Mouse (Mus musculus) hindbrain, embryonic 12.5 days (tissue): ENCODE measurements around the gene Dtx3. TPM values are rescaled to one million over a fixed set of nuclear protein-coding genes. Genes with fewer than 3 reads are reported as not detected.

ENCODE experiments used
- ATAC-seq: fragments of 200-750 bp; cut with Nextera tagmentation; 2 replicates; pipeline ENCODE4 v1.8.0; 2017; ENCODE audit warnings: moderate TSS enrichment; ENCODE audit not compliant: low FRiP score
- H3K27ac ChIP-seq: fragments of 300-500 bp; sonication (generic); 2 replicates; pipeline ENCODE4 v1.5.1; 2016; ENCODE audit warnings: mild to moderate bottlenecking
- H3K27me3 ChIP-seq: fragments of 300-500 bp; sonication (generic); 2 replicates; pipeline ENCODE4 v1.6.1; 2016; ENCODE audit warnings: mild to moderate bottlenecking
- H3K36me3 ChIP-seq: fragments of 300-500 bp; sonication (generic); 2 replicates; pipeline ENCODE4 v1.6.1; 2016; ENCODE audit warnings: mild to moderate bottlenecking
- H3K4me1 ChIP-seq: fragments of 300-500 bp; sonication (generic); 2 replicates; pipeline ENCODE4 v1.6.1; 2016
- H3K4me2 ChIP-seq: fragments of 300-500 bp; sonication (generic); replicated peaks from 2 replicates; pipeline ENCODE4 v1.6.1; 2016; ENCODE audit warnings: mild to moderate bottlenecking
- H3K4me3 ChIP-seq: fragments of 300-500 bp; sonication (generic); 2 replicates; pipeline ENCODE4 v1.5.1; 2016; ENCODE audit warnings: mild to moderate bottlenecking
- H3K9ac ChIP-seq: fragments of 300-500 bp; sonication (generic); 2 replicates; pipeline ENCODE4 v1.6.1; 2016; ENCODE audit warnings: mild to moderate bottlenecking, moderate library complexity
- H3K9me3 ChIP-seq: fragments of 300-500 bp; sonication (generic); replicated peaks from 2 replicates; pipeline ENCODE4 v1.6.1; 2016; ENCODE audit warnings: mild to moderate bottlenecking
- WGBS: fragments of 180-500 bp; shearing (Covaris S2); methylation state at CpG from one replicate; pipeline ENCODE4 v1.1.7; 2016; 5-methylcytosine and 5-hydroxymethylcytosine counted together
- polyA plus RNA-seq: library from polyadenylated mRNA; unstranded; fragments of >200 nt; fragmentation: Nextera tagmentation; extraction: Ambion mirVana; gene quantifications from 2 replicates; pipeline ENCODE4 v1.2.1, GENCODE M21; 2016

The Dtx3 gene
- polyA plus RNA-seq, 1 experiment from 2014 or later: 199 TPM

DNA sequence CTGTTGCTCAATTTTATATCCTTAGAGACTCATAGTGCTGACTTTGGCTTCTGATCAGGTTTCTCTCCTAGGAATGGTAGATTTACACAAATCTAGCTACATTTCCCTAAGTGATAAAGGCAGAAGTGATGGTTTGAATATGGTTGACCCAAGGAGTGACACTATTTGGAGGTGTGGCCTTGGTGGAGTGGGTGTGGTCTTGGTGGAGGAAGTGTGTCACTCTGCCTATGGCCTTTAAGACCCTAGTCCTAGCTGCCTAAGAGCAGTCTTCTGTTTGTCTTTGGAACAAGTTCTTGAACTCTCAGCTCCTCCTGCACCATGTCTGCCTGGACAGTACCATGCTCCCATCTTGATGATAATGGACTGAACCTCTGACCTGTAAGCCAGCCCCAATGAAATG lies 21.6 kb upstream of the Dtx3 start:
- Histone ChIP-seq H3K4me3 (no peak overlapping the region), H3K4me1 (no peaks in the 10 kb centered on the region), H3K27me3 (no peaks in the 10 kb centered on the region; the same call in 1 of the 2 replicates), H3K27ac (no peak overlapping the region), H3K9me3 (no peaks in the 10 kb centered on the region), H3K36me3 (no peaks in the 10 kb centered on the region), H3K4me2 (no peak overlapping the region), H3K9ac (no peak overlapping the region)
- no peak for ATAC-seq

DNA sequence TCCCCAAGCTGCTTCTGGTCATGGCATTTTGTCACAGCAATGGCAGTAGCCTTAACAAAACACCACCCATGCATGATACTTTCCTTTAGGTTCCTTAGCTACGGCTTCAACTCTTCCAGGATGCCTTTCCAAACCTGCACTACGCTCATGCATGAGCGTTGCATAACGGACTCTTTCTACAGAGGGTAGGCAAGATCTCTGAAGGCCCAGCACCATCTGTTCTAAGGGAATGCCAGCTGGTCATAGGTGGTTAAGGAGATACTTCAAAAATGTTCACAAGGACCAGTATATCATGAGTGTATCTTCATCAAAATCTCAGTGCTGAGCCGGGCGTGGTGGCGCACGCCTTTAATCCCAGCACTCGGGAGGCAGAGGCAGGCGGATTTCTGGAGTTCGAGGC lies 20.9 kb upstream of the Dtx3 start:
- no peaks in the 10 kb centered on the region for H3K9me3 ChIP-seq
- H3K36me3 ChIP-seq: no peaks in the 10 kb centered on the region
- H3K27ac ChIP-seq: no peak overlapping the region
- ATAC-seq: no peak
- no peak overlapping the region for H3K4me3 ChIP-seq
- H3K4me1 ChIP-seq: no peaks in the 10 kb centered on the region
- H3K9ac ChIP-seq: no peak overlapping the region
- no peak overlapping the region for H3K4me2 ChIP-seq
- no peaks in the 10 kb centered on the region; the same call in 1 of the 2 replicates for H3K27me3 ChIP-seq
- 89% methylated on average over 11 of the region's 11 CpGs for WGBS

DNA sequence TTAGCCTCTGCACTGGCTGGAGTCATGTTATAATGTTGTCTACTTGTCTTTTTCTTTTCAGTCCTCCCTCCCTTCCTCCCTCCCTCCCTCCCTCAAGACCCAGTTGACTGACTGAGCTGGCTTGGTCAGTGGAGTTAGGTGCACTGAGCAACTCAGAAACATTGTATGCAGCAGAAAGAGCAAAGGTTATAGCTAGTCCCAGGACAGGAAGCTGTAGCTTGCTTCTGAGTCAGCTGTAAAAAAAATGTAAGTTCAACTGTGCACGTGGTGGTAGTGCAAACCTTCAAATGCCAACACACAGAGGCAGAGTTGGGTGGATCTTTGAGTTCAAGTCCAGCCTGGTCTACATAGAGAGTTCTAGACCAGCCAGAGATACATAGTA lies 18.9 kb upstream of the Dtx3 start:
- Histone ChIP-seq H3K9ac (no peak overlapping the region), H3K4me1 (peaks cover 13% of the 10 kb centered on the region), H3K9me3 (no peaks in the 10 kb centered on the region), H3K36me3 (no peaks in the 10 kb centered on the region), H3K27me3 (no peaks in the 10 kb centered on the region; the same call in 1 of the 2 replicates), H3K4me3 (no peak overlapping the region), H3K27ac (no peak overlapping the region), H3K4me2 (no peak overlapping the region)
- WGBS: 79% methylated on average over 1 of the region's 1 CpGs
- no peak for ATAC-seq

DNA sequence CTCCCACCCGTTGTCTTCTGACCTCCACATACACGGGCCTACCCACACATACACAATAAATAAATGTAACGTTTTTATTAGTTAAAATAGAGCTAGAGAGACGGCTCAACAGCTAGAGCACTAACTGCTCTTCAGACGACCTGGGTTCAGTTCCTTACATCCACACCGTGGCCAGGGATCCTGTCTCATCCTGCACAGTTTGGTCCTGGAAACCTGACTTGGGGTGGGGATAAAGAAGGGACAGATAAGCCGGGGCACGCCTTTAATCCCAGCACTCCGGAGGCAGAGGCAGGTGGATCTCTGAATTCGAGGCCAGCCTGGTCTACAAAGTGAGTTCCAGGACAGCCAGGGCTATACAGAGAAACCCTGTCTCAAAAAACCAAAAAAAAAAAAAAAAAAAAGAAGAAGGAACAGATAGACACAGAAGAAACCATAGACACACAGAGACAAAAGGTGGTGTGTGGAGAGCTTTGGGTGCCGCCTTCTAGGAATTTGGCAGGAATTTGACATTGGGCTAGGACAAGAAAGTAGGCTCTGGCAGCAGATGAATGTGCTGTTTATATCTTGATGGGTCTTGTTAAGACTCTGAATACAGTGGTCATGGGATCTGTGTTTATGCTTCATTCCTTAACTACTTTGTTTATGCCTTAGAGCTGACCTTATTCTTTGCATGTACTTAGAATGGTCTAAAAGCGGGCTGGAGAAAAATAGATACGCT lies 18.3 kb upstream of the Dtx3 start:
- no peak overlapping the region for H3K9ac ChIP-seq
- H3K9me3 ChIP-seq: no peaks in the 10 kb centered on the region
- no peaks in the 10 kb centered on the region; the same call in 1 of the 2 replicates for H3K27me3 ChIP-seq
- 87% methylated on average over 13 of the region's 13 CpGs for WGBS
- no peak overlapping the region for H3K27ac ChIP-seq
- peaks cover 13% of the 10 kb centered on the region for H3K4me1 ChIP-seq
- ATAC-seq: no peak
- H3K4me2 ChIP-seq: no peak overlapping the region
- H3K36me3 ChIP-seq: no peaks in the 10 kb centered on the region
- H3K4me3 ChIP-seq: no peak overlapping the region

DNA sequence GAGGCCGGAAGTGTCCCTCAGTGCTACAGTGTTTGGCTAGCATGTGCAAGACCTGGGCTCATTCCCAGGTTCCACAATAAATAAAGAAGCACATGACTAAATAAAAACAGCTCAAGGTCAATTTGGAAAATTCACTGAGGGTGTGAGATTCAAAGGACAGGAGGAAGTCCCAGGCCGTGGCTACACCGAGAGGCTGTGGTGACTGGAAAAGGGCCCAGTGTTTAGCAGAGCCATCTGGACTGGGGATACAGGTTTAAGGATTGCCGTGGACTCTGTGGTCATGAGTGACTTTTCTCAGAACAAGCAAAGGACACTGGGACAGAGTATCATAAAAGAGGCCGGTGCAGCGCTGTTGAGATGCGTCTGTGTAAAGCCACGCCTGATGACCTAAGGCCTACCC lies 17.7 kb upstream of the Dtx3 start:
- H3K27ac ChIP-seq: no peak overlapping the region
- H3K36me3 ChIP-seq: peaks cover 5% of the 10 kb centered on the region; the same call in 1 of the 2 replicates
- no peak overlapping the region for H3K9ac ChIP-seq
- H3K27me3 ChIP-seq: no peaks in the 10 kb centered on the region; the same call in 1 of the 2 replicates
- peaks cover 13% of the 10 kb centered on the region for H3K4me1 ChIP-seq
- 89% methylated on average over 8 of the region's 8 CpGs for WGBS
- H3K4me2 ChIP-seq: no peak overlapping the region
- no peak overlapping the region for H3K4me3 ChIP-seq
- no peak for ATAC-seq
- no peaks in the 10 kb centered on the region for H3K9me3 ChIP-seq

DNA sequence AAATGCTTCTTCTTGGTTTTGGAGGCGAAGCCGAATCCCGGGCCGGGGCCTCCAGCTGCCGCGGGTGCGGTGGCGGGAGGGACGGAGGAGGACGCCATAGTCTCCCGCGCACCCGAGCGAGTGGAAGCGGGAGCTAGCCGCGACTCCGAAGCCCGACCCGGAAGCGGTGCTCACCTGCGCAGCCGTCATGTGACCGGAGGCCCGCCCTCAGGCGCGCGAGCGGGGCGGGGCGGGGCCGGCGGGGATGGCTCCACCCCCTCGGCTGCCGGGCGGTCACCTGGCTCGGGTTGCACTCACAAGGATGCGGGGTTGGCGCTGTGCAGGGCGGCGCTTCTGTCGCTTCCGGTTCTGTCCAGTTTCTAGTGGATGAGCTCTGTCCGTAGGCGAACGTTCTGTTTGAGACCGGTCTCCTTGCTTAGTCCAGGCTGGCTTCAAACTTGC lies 15.9 kb upstream of the Dtx3 start, which contains the start of gene Pip4k2c:
Gene Pip4k2c, minus strand, starts transcription at position 172 of the 441 bp plus-strand sequence.
- WGBS: 0% methylated on average over 27 of the region's 47 CpGs
- Histone ChIP-seq H3K4me3 (peak within 1 kb of the TSS; percentile 82), H3K4me2 (peak within 1 kb of the TSS; percentile 91), H3K9me3 (no peaks in the 10 kb centered on the region), H3K27ac (peak within 1 kb of the TSS; percentile 56), H3K36me3 (peaks cover 21% of the 10 kb centered on the region), H3K27me3 (no peaks in the 10 kb centered on the region; the same call in 1 of the 2 replicates), H3K4me1 (peaks cover 13% of the 10 kb centered on the region), H3K9ac (peak within 1 kb of the TSS; percentile 86)
- ATAC-seq: peak; percentile 95

DNA sequence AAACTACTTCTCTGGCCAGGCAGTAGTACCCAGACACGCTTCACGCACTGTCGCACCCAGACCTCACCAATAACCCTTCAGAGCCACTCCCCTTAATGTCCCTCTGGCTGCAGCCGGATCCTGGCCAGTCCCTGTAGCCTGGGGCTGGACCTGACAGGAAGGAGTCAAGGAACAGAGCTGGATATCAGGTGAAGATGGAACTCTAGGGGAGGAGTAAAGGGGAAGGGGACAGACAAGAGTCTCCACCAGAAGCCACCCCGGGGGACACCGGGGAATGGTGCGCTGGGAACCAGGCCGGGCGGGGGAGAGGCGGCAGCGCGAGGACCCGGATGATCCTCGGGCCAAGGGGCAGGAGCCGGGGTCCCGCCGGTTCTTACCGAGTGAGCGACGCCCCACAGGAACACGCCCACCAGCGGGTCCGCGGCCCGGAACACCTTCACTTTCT lies 15.5 kb upstream of the Dtx3 start:
- peak overlapping the region; percentile 82 for H3K4me3 ChIP-seq
- H3K27me3 ChIP-seq: no peaks in the 10 kb centered on the region; the same call in 1 of the 2 replicates
- H3K4me2 ChIP-seq: peak overlapping the region; percentile 91
- peak overlapping the region; percentile 56 for H3K27ac ChIP-seq
- under 1% methylated on average over 25 of the region's 25 CpGs for WGBS
- H3K36me3 ChIP-seq: peaks cover 25% of the 10 kb centered on the region
- peak; percentile 67 for ATAC-seq
- H3K9ac ChIP-seq: peak overlapping the region; percentile 86
- H3K4me1 ChIP-seq: peaks cover 13% of the 10 kb centered on the region
- no peaks in the 10 kb centered on the region for H3K9me3 ChIP-seq

DNA sequence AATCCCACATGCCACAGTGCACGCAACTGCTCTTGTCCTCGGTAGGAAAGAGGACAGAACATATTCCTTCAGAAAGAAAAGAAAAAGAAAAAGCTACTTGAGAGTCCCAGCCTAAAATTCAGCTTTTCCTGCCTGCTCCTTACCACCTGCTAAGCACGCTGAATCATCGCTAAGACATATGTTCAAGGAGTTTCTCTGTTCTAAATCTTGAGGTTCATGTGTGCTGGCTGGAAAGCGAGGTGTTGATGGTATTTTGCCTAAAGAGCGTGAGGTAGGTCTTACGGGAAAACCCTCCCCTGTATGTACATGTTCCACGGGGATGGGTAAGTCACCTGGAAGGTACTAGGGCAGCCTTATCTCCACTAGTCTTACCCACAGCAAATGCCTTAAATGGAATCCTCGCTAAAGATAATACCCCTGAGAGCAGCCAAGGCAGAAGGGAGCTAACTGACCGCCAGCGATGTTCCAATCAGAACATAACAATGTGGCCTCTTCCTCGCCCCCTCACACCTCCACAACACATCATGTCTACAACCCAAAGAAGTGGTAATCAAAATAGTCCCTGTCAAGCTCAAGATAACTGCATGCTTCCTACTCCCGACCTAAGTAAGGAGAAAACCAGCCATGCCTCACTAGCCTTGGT lies 14.5 kb upstream of the Dtx3 start:
- H3K9ac ChIP-seq: no peak overlapping the region

DNA sequence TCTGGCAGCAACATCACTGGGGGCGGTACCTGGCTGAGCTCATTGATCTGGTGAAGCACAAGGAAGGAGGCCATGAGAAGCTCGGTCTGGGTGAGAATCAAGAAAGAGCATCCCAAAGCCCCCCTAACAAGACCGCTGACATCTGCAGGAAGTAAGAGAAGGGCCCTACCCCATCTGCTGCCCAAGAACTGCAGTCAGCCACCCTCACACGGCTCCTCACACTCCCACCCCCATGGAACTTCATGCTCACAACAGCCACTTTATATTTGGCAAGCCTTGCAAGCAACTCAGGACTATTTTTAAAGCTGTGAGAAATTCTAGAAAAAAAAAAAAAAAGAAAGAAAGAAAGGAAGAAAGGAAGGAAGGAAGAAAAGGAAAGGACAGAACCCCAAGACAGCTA lies 13.4 kb upstream of the Dtx3 start:
- no peak overlapping the region for H3K9ac ChIP-seq
- 87% methylated on average over 4 of the region's 4 CpGs for WGBS
- no peaks in the 10 kb centered on the region; the same call in 1 of the 2 replicates for H3K27me3 ChIP-seq
- H3K9me3 ChIP-seq: no peaks in the 10 kb centered on the region
- H3K36me3 ChIP-seq: peaks cover 42% of the 10 kb centered on the region
- peaks cover 13% of the 10 kb centered on the region for H3K4me1 ChIP-seq
- H3K4me3 ChIP-seq: no peak overlapping the region
- ATAC-seq: no peak
- H3K4me2 ChIP-seq: no peak overlapping the region
- H3K27ac ChIP-seq: no peak overlapping the region

More for the DNA sequence above, 14.5 kb upstream of the Dtx3 start:
- no peak for ATAC-seq
- peak overlapping the region; percentile 91 for H3K4me2 ChIP-seq
- H3K27ac ChIP-seq: no peak overlapping the region
- WGBS: 85% methylated on average over 13 of the region's 13 CpGs
- peaks cover 13% of the 10 kb centered on the region for H3K4me1 ChIP-seq
- H3K9me3 ChIP-seq: no peaks in the 10 kb centered on the region
- 0 out of 2 replicates have a peak overlapping the region, but pooled peaks have one; percentile 82 for H3K4me3 ChIP-seq
- H3K27me3 ChIP-seq: no peaks in the 10 kb centered on the region; the same call in 1 of the 2 replicates
- peaks cover 34% of the 10 kb centered on the region for H3K36me3 ChIP-seq

DNA sequence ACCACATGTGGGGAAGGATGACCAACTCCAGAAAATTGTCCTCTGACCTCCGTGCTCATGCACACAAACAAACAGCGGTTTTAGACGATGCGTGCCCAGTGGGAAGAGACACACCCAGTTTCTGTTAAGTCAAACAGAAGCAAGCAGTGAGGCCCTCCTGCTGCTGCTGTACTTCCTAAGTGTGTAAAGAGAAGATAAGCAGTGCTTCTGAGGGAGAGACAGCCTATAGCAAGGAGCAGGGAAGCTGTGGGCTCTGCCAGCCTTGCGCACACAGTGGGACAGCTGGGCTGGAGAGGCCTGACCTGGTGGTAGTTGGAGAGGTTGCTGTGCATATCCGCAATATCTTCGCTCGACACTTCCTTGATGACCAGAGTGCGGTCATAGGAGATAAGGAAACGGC lies 9.8 kb upstream of the Dtx3 start:
- Histone ChIP-seq H3K4me1 (peaks cover 7% of the 10 kb centered on the region), H3K4me3 (no peak overlapping the region), H3K27ac (no peak overlapping the region), H3K9me3 (no peaks in the 10 kb centered on the region), H3K4me2 (no peak overlapping the region), H3K9ac (no peak overlapping the region), H3K27me3 (no peaks in the 10 kb centered on the region), H3K36me3 (peaks cover 69% of the 10 kb centered on the region)
- WGBS: 93% methylated on average over 10 of the region's 10 CpGs
- ATAC-seq: no peak

DNA sequence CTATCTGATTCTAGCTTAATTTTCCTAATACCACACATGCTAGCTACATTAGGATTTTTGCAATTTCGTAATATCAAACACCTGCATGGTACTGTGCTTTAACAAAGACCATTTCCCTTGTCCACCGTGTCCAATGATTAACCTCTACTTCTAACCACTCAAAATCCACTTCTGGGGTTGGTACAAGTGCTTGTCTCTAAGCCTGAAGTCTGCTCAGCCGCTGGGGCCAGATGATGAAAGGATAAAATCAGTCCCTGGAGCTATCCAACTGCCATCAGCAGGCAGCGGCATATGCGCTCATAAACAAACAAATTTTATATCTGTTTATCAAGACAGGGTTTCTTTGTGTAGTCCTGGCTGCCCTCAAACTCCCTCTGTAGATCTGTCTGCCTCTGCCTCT lies 9.1 kb upstream of the Dtx3 start:
- ATAC-seq: no peak
- Histone ChIP-seq H3K9ac (no peak overlapping the region), H3K4me1 (no peaks in the 10 kb centered on the region), H3K27ac (no peak overlapping the region), H3K36me3 (peaks cover 76% of the 10 kb centered on the region), H3K9me3 (no peaks in the 10 kb centered on the region), H3K27me3 (no peaks in the 10 kb centered on the region), H3K4me2 (no peak overlapping the region), H3K4me3 (no peak overlapping the region)
- 95% methylated on average over 5 of the region's 5 CpGs for WGBS

DNA sequence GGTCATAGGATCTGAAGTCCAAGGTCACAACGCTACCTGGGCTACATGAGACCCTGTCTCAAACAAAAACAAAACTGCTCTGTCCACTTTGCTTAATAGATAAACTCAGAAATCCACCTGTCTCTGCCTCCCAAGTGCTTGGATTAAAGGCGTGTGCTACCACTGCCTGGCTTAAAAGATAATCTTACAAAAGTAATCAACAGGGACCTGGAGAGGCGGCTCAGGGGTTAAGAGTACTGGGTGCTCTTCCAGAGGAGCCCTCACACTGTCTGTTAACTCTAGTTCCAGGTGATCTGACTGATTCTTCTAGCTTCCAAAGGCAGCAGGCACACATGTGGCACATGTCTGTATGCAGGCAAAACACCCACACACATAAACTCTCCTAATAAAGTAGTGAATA lies 7.6 kb upstream of the Dtx3 start:
- H3K36me3 ChIP-seq: peaks cover 84% of the 10 kb centered on the region
- WGBS: 90% methylated on average over 3 of the region's 3 CpGs

More for the DNA sequence above, 7.6 kb upstream of the Dtx3 start:
- no peaks in the 10 kb centered on the region for H3K9me3 ChIP-seq
- no peak overlapping the region for H3K9ac ChIP-seq
- ATAC-seq: no peak
- no peak overlapping the region for H3K4me2 ChIP-seq
- H3K27me3 ChIP-seq: no peaks in the 10 kb centered on the region
- no peak overlapping the region for H3K27ac ChIP-seq
- no peaks in the 10 kb centered on the region for H3K4me1 ChIP-seq
- H3K4me3 ChIP-seq: no peak overlapping the region
